ENCODE assay signal across 9 mouse cellular contexts in the genomic region with DNA sequence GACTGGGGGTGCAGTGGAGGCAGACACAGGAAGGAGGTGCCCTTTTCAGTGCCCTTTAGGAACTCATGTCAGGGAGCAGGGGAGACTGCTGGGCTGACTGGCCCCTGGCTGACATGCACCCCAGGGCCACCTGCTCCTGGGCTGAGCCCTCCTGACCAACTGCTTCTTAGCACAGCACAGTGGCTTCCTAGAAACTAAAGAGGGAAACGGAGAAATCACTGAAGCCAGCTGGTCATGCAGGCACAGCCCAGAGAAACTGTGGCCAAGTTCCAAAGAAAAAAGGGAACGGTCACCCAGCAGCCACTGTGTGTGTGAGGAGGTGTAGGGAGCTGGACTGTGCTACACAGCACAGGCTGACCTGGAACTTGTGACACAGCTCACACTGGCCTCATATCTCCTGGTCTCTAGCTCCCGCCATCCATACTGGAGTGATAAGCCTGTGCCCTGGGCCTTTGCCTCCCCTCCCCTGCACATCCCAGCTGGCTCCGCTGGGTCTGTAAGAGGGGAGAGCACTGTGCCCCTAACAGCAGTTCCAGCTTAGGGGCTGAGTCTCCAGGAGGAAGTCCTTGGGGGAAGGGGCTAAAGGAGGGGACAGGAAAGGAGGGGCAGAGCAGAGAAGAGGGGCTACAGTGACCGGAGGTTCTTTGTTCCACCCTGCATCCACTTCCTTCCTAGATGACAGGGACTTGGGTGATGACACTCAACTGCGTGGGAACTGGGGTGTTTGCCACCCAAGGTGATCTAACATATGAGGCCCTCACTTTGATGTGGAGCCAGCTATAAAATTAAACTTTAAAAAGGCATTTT. TPM values are rescaled to one million over a fixed set of nuclear protein-coding genes. Genes with fewer than 3 reads are reported as not detected.
DNase-seq lines count a peak whose midpoint lies in the region; ATAC-seq and TF ChIP-seq lines count a peak whose summit lies in the region.
"Had no signal": no experiment of that assay in that cellular context is flagged by ENCODE, and none has a peak within 500 bp of the region (broad histone marks: within the 10 kb centered on the region; RNA-seq: fewer than 3 reads in every experiment).

No protein-coding gene starts in this region.

- no peaks in the 10 kb centered on the region for H3K9me3 ChIP-seq in embryonic facial prominence, embryonic 13.5 days
- no peaks in the 10 kb centered on the region for H3K9me3 ChIP-seq in hindbrain, embryonic 10.5 days

- H3K27me3 ChIP-seq in embryonic facial prominence, embryonic 13.5 days: no peaks in the 10 kb centered on the region
- no peaks in the 10 kb centered on the region for H3K27me3 ChIP-seq in hindbrain, embryonic 10.5 days (ENCODE audit: insufficient read depth, poor library complexity, severe bottlenecking)
- no peaks in the 10 kb centered on the region for H3K27me3 ChIP-seq in small intestine, adult 2 months (ENCODE audit: control insufficient read depth, insufficient read depth, low read length)
- H3K27me3 ChIP-seq: CH12.LX had no signal

- ATAC-seq in embryonic facial prominence, embryonic 13.5 days (ENCODE audit: insufficient number of reproducible peaks, insufficient read depth, low FRiP score, low TSS enrichment, low read depth): no peak
- ATAC-seq in CD4-positive, CD25-positive, alpha-beta regulatory T cell, adult 4 months: no peak

- no peak overlapping the region for H3K27ac ChIP-seq in embryonic facial prominence, embryonic 13.5 days
- peak overlapping the region; percentile 84 for H3K27ac ChIP-seq in hindbrain, embryonic 10.5 days
- H3K27ac ChIP-seq in small intestine, adult 2 months (ENCODE audit: insufficient read depth, low read depth, low read length): peak overlapping the region; percentile 19; the same call in 1 of the 2 replicates

- 0 out of 2 replicates have a peak overlapping the region, but pooled peaks have one; percentile 32 for H3K9ac ChIP-seq in embryonic facial prominence, embryonic 13.5 days

- 75% methylated on average over 6 of the region's 6 CpGs for WGBS in embryonic facial prominence, embryonic 13.5 days
- 77% methylated on average over 6 of the region's 6 CpGs for WGBS in hindbrain, embryonic 10.5 days
- 54% methylated on average over 6 of the region's 6 CpGs for WGBS in small intestine, adult 2 months

- intact Hi-C loops in left cerebral cortex, postnatal 14 days (cut with DNase I): loop anchor here (5.0 kb wide), 2 partner anchors 47 to 122 kb away; a partner anchor contains a TSS

- TF ChIP-seq POLR2A in small intestine, adult 2 months (IDR thresholded peaks at IDR 0.05; ENCODE audit: low read depth, low read length): no peak

- no peak overlapping the region for H3K4me2 ChIP-seq in embryonic facial prominence, embryonic 13.5 days

- H3K36me3 ChIP-seq in embryonic facial prominence, embryonic 13.5 days: peaks cover 56% of the 10 kb centered on the region
- H3K36me3 ChIP-seq in hindbrain, embryonic 10.5 days: peaks cover 50% of the 10 kb centered on the region
- peaks cover 53% of the 10 kb centered on the region for H3K36me3 ChIP-seq in small intestine, adult 2 months (ENCODE audit: control insufficient read depth, insufficient read depth, low read length)

- H3K4me1 ChIP-seq in embryonic facial prominence, embryonic 13.5 days: 0 out of 2 replicates have a peak, but pooled peaks cover 3% of the 10 kb centered on the region
- H3K4me1 ChIP-seq in hindbrain, embryonic 10.5 days (replicated peaks): peaks cover 35% of the 10 kb centered on the region
- peaks cover 10% of the 10 kb centered on the region for H3K4me1 ChIP-seq in small intestine, adult 2 months (ENCODE audit: control insufficient read depth, insufficient read depth, insufficient read length, low read length)

- peak; percentile 13 for DNase-seq in kidney, adult 18-20 months
- DNase-seq in kidney, postnatal 14 days: no peak
- DNase-seq in adrenal gland, postnatal 10 days: peak; percentile 11
- DNase-seq in hindbrain, embryonic 10.5 days (ENCODE audit: low spot score): no peak
- peak; percentile 44 to 72 for DNase-seq in left cerebral cortex, postnatal 14 days (ENCODE audit: low spot score in 2 of 2)

- TF ChIP-seq CTCF in small intestine, adult 2 months (IDR thresholded peaks at IDR 0.05; ENCODE audit: extremely low read depth, insufficient read length, insufficient replicate concordance, low read depth, low read length): no peak

- H3K4me3 ChIP-seq in embryonic facial prominence, embryonic 13.5 days: no peak overlapping the region
- no peak overlapping the region for H3K4me3 ChIP-seq in hindbrain, embryonic 10.5 days
- H3K4me3 ChIP-seq in small intestine, adult 2 months (ENCODE audit: low read depth, low read length): no peak overlapping the region

RNA-seq across cellular contexts. Expression of a gene that starts 48.9 kb away (rescaled TPM):
- total RNA-seq in adrenal gland, postnatal 10 days (2021): 10 to 100 TPM; 55.5 to 76.9 TPM
- 7.6 and 8.9 TPM in 2 replicates for polyA plus RNA-seq in embryonic facial prominence, embryonic 13.5 days (2015; fragmentation: Nextera tagmentation; extraction: Ambion mirVana)
- 8.4 and 10.6 TPM in 2 replicates for polyA plus RNA-seq in hindbrain, embryonic 10.5 days (2016; fragmentation: Nextera tagmentation; extraction: Ambion mirVana)
- 10 to 100 TPM; 63.0 to 64.9 TPM for total RNA-seq in left cerebral cortex, postnatal 14 days (2021)
- 24.8 and 84.7 TPM in 2 replicates for polyA plus RNA-seq in small intestine, adult 2 months (2012; rRNA removed)
- 1 to 10 TPM; 6.3 to 9.4 TPM for polyA plus RNA-seq in CD4-positive, CD25-positive, alpha-beta regulatory T cell, adult 4 months (2017; shearing (Covaris generic))

RNA-seq across cellular contexts. Expression of a gene that starts 59.7 kb away (rescaled TPM):
- total RNA-seq in adrenal gland, postnatal 10 days (2021): 10 to 100 TPM; 18.7 to 23.3 TPM
- 9.0 and 9.2 TPM in 2 replicates for polyA plus RNA-seq in embryonic facial prominence, embryonic 13.5 days (2015; fragmentation: Nextera tagmentation; extraction: Ambion mirVana)
- polyA plus RNA-seq in hindbrain, embryonic 10.5 days (2016; fragmentation: Nextera tagmentation; extraction: Ambion mirVana): 10.8 and 10.9 TPM in 2 replicates
- total RNA-seq in left cerebral cortex, postnatal 14 days (2021): 1 to 10 TPM; 2.7 to 3.2 TPM
- polyA plus RNA-seq in small intestine, adult 2 months (2012; rRNA removed): 3.2 and 5.2 TPM in 2 replicates
- polyA plus RNA-seq in CD4-positive, CD25-positive, alpha-beta regulatory T cell, adult 4 months (2017; shearing (Covaris generic)): under 1 TPM in 1 of 2 experiments, not detected in 1; 0.16 TPM

Comparison
In these comparisons a context has a peak if more than half of its experiments do, and no peak if none do; other contexts are left out.
1. DNase-seq: peak in kidney, adult 18-20 months (single experiment), adrenal gland, postnatal 10 days (single experiment) and left cerebral cortex, postnatal 14 days (2 of 2); none in kidney, postnatal 14 days (single experiment) and hindbrain, embryonic 10.5 days (single experiment).